Mouse (Mus musculus) cerebellum, adult 2 months (tissue): Measurements from ENCODE around the gene Gm28845.

ENCODE experiments used
- CTCF ChIP-seq: fragments of 200-500 bp; IDR thresholded peaks from 2 replicates; pipeline ENCODE4 v1.5.1; 2011; ENCODE audit warnings: low read depth, mild to moderate bottlenecking, control low read depth, low read length, moderate library complexity, borderline replicate concordance; ENCODE audit not compliant: insufficient read depth
- POLR2A ChIP-seq: fragments of 200-500 bp; IDR thresholded peaks from 2 replicates; pipeline ENCODE4 v1.6.1; 2011; ENCODE audit warnings: low read length, control low read depth, borderline replicate concordance; ENCODE audit not compliant: insufficient read depth

- TF ChIP-seq CTCF (no peak), POLR2A (no peak)
These were observed 10.9 kb upstream of the Gm28845 start for GRCm38 (mm10) chr1:65130226-65130625.
